Mouse (Mus musculus) megakaryocyte, embryonic 14.5 days (primary cell): Measurements from ENCODE around the gene Kif11.

Source experiments
- FLI1 ChIP-seq: IDR thresholded peaks from 2 replicates; pipeline ENCODE4 v1.6.1; 2012; ENCODE audit warnings: low read length, inconsistent platforms, mixed read lengths
- GATA1 ChIP-seq: IDR thresholded peaks from 3 replicates; pipeline ENCODE4 v1.6.1; 2012; ENCODE audit warnings: mixed read lengths, low read length, inconsistent platforms, borderline replicate concordance

GRCm38 (mm10) chr19:37396279-37396678 is 20.1 kb downstream of the Kif11 start:
- TF ChIP-seq GATA1 = no peak
- TF ChIP-seq FLI1 = no peak
